Mouse (Mus musculus): ENCODE measurements around the gene Qrich1.

GRCm38 (mm10) chr9:108484021-108484420, 32.6 kb upstream of the Qrich1 start:
- TF ChIP-seq CTCF (conservative IDR thresholded peaks at IDR 0.05; ENCODE audit: low read length) = no peak
- TF ChIP-seq NANOG (IDR thresholded peaks at IDR 0.05; ENCODE audit: borderline replicate concordance, low read length) = no peak
